Mouse (Mus musculus): ENCODE measurements around the gene Trpm7.

Trpm7 gene

DNA sequence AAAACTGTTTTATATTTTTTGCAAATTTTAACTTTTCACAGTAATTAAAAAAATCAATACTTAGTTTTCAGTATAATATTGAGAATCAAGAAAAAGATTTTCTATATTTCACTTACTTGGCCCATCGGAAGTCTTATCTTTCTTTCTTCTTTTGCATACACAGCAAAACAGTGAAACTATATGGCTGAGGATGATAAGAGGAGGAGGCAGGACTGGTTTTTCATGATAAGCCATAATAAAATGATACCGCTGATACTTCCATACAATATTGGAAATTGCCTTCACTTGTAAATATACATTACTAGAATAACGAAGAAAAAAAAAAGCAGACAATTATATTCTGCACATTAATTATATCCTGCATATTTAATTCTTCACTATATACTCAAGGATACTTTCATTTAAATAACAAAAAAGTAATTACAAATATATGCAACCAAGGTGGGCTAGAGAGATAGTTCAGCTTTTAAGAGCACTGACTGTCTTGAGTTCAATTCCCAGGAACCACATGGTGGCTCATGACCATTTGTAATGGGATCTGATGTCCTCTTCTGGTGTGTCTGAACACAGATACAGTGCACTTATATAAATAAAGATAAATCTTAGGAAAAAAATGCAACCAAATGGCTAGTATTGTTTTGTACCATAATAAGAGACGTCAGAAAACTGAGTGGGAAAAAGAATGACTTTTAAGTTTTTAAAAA, 59.2 kb downstream of the Trpm7 start:
- DNase-seq (ENCODE audit: low read depth), result no peak

DNA sequence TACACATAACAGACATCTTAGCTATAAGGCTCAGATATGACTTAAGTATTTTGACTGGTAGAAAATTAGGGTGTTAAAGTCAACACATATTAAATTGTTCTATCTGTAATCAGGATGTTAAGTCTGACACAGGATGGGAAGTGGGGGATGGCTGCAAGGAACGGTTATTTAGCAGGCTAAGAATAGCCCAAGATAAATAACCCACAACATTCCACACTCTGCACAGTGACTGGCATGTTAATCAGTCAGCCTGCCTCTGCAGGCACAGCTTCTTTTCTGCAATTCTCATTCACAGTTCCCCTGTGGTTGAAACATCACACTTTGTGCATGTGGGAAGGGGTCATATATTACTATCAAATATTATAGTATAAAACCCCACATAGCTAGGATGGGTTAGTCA, 60.2 kb downstream of the Trpm7 start:
- no peak for DNase-seq (ENCODE audit: low read depth)

DNA sequence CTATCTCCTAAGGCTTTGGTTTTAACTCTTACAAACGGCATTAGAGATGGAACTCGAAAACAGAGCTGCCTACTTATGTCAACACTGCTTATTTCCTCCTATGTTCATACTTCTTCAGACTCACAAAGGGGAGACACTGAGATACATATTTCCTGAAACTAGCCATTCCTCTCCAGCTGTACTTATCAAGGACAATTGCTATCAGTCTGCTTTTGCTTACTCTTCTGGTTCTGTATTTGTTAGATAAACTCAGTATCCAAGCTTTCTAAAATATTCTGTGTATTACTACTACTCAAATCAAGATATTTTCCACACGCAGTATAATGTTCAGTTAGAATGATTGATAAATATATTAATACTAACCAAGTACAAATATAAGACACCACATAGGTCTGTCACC, 74.0 kb downstream of the Trpm7 start:
- DNase-seq (ENCODE audit: low read depth), result no peak

DNA sequence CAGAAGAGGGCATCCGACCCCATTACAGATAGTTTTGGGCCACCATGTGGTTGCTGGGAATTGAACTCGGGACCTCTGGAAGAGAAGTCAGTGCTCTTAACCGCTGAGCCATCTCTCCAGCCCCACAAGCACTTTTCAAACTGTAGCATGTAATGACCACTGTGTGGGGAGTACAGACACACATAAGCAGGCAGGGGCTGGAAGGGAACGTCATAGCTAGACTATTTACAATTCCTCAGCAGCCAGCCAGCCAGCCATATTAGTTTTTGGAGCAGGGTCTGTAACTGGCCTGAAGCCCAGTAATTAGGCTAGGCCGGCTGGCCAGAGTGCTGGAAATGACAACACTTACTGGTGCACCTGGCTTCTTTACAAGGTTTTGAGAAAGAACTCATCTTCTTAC, 77.6 kb downstream of the Trpm7 start:
- no peak for DNase-seq (ENCODE audit: low read depth)

DNA sequence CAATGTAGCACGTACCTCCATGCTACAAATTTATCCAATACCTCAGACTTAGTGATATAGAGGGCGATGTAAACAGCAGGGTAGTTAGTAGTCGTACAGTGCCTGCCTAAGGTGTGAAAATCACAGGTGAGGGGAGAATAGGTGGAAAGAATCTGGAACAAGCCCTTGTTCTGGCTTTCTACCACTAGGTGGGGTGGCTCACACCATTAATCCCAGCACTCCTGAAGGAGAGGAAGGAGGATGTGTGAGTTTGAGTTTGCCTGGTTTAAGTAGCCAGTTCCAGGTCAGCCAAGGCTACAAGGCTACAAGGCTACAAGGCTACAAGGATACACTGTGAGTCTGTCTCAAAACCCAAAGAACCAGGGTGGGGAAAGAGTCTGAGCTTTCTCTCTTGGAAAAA, 80.3 kb downstream of the Trpm7 start:
- DNase-seq (ENCODE audit: low read depth), result no peak

DNA sequence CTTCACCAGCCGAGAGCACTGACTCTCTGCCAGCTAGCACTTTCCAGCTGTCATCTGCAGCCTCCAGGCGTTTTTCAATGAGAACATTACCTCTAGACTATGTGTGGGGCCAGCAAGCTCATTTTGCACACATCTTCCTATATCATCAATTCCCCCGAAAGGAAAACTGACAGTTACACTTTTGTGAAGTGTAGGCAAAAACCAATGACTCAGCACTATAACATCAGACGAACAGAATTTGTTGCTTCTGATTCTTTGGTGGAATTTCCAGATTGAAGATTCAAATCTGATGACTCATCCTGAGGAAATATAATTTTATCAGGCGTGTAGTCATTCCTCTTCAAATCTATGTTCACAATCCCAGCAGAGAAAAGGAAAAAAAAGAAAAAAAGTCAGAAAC, 83.4 kb downstream of the Trpm7 start:
- no peak for DNase-seq (ENCODE audit: low read depth)

DNA sequence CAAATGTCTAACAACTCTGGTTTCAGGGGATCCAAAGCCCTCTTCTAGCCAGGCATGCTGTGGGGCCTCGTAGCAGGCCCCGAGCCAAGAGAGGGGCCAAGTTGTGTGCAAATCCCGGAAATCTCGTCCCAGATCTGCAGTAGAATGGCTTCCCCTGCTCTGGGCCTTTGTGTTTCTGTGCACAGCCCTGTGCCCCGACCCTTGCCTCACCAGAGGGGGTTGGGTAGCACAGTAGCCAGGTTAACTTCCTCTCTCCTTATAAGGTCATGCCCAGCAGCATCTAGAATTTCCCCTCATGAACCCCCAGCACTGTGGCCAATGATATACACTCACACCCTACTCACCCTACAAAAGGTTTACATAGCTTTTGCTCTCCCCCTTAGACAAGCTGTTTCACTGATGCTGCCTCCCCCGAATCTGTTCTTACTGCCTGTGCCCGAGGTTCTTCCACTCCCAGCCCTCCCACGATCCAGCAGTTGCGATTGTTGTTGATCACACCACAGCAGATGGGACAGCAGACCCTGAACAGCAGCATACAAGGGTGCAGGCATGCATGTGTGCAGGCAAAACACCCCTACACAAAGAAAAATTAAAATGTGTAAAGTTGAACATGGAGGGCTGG, 88.2 kb downstream of the Trpm7 start:
- no peak for DNase-seq (ENCODE audit: low read depth)

DNA sequence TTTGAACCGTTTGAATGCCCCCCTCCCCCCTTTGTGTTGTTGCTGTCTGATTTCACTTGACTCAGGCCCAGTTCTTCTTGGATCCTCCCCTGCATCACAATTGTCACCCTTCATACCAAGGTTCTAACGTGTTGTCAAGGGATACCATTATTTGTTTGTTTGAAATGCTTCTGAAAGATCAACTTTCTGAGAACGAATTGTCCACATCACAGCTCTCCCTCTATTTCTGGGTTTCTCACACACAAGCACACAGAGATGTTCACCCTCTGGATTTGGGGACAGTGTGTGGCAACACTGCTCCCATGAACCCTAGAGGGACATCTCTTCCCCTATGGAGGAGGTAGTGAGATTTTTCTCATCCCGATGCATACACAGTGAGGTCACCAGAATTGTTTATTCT, 92.7 kb downstream of the Trpm7 start, which contains the start of gene Usp50:
Gene Usp50, minus strand, starts transcription at position 101 of the 400 bp plus-strand sequence.
- DNase-seq (ENCODE audit: low read depth), result no peak

DNA sequence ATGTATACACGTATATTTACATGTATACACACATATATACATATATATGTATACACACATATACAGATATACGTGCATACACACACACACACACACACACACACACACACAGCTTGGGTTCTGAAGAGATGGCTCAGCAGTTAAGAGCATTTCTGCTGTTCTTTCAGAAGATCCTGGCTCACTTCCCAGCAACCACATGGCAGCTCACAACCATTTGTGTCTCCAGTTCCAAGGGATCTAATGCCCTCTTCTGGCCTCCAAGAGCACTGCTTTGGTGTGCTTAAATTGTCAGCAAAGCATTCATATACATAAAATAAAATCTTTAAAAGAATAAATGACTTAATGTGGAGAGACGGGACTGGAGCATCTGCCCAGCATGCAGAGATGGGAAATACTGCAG, 93.6 kb downstream of the Trpm7 start:
- peak; percentile 11 for DNase-seq (ENCODE audit: low read depth)

DNA sequence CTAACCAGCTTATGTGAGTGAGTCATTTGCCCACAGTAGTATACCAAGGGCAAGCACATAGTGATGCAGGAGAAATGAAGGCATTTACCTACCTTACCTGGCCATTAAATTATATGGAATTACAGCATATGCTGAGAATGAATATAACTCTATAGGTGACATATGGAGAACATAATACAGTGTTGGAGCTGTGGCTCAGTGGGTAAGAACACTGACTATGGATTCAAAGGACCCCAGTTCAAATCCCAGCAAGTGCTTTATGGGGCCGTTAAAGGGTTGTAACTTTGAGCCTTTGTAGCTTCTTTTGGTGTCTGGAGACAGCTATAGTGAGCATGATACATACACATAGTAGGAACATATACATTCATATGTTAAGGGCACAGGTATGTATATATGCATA, 94.6 kb downstream of the Trpm7 start:
- no peak for DNase-seq (ENCODE audit: low read depth)

DNA sequence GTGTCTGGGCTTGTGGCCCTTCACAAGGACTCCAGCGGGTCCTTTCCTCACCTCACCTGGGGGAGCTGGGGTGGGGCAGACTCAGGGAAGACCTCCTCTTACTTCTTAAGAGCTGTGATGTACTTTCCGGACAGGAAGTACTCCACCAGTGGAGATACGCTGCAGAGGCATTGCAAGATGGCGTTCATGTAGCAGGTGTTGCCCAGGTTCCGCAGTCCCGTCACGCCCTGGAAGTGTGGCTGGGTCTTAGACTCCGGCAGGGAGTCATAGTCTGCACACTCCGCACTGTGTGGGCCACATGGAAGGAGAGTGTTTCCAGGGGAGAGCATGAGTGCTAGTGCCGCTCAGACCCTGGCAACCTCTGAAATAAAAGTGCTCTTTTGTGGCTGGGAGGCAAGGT, 95.7 kb downstream of the Trpm7 start:
- DNase-seq (ENCODE audit: low read depth), result no peak

DNA sequence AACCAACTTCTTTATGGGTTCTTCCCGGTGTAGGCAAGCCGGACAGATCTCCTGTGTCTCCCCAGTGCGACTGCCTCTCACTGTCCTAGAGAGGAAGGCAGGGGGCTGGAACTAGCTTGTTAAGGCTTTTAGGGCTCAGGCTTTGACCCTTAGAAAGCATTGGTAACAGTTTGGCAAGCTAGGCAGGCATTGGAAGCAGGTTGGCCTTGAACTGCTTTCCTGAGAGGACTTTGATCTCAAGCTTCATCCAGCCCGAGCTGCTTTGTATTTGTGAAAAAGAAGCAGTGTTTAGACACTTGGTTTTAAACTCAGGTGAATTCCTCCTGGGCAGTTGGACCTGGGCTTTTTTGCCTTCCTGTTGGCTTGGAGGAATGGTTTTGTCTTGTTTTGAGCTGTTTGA, 97.2 kb downstream of the Trpm7 start:
- no peak for DNase-seq (ENCODE audit: low read depth)

DNA sequence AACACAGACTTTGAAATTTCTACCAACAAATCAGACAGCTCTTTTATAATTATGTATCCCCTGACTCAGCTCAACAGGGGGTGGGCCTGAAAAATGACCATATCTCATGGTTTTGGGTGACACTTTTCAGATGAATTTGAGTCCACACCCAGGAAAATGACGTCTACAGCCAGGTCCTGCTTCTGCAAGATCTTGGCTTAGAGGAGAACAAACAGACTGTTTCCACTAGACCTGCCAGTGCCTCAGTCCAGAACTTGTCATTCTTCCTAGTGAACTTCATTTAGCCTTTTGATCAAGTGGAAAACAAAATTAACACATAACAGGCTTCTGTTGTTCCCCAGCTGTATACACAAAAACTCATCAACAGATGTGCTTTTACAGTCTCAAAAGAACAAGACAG, 99.6 kb downstream of the Trpm7 start:
- no peak for DNase-seq (ENCODE audit: low read depth)

DNA sequence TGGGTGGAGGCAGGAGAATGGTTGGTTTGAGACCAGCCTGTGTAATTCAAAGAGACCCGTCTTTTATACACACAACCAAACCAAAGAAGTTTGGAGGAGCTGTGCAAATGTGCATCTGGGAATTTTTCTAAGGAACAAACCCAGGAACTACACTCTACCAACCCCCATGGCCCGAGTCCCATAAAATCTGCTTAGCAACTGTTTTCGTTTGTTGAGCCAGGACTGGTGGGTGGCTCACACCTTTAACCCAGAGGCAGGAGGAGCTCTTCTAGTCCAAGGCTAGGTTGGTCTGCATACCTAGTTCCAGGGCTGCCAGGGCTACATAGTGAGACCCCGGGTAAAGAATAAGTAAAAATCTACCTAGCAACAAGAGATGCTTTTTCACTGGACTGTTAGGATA, 100.1 kb downstream of the Trpm7 start:
- DNase-seq (ENCODE audit: low read depth), result no peak

DNA sequence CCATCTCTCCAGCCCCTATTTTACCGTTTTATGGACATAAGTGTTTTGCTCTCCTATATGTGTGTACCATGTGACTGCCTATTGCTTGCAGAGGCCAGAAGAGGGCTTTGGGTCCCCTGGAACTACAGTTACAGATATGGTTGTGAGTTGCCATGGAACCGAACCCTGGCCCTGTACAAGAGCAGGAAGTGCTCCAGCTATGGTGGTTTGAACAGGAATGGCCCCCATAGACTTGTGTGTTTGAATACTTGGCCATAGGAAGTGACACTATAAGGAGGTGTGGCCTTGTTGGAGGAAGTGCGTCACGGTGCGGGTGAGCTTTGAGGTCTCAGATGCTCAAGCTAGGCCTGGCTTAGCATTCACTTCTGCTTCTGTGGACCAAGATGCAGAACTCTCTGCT, 103.8 kb downstream of the Trpm7 start:
- DNase-seq (ENCODE audit: low read depth), result no peak

DNA sequence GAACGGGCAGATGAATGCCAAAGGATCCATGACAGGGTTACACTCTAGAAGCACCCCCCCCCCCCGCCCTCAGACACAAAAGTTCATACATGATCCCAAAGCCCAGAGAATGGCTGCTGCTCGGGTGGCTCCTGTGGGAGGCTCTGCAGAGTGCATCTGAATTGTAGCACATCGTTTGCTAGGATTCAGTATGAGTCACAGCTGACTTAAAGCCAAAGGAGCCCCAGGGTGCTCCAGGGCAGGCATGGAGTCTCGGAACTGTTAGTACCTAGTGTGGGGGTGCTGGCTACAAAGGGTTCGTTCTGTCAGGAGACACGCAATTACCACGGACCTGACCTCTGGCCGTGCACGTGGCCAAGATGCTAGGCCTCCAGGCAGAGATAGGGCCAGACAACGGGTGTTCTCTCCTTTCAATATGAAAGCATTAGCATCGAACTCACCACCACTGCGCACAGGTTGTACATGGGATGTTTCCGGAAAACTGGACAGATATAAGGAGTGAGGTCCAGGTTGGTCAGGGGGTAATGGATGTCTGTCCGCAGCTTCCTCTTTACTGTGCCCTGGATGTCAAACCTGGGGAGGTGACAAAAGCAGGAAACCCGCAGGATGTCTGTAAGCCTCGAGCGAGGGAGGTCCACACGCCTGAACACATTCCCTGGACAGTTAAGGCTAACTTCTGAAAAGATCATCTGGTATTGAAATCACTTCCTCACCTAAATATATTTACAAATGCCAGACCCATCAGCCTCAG, 106.4 kb downstream of the Trpm7 start:
- no peak for DNase-seq (ENCODE audit: low read depth)

DNA sequence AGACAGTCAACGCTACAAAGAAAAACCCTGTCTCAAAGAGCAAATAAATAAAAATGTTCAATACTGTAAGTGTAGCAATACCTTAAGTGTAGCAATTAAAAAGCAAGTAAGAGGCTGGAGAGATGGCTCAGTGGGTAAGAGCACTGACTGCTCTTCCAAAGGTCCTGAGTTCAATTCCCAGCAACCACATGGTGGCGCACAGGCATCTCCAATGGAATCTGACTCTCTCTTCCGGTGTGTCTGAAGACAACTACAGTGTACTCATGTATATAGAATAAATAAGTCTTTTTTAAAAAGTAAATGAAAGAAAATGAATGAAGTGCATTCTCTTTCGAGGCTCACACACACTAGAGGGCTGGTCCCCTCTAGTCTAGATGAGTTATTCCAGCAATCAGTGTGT, 107.8 kb downstream of the Trpm7 start:
- no peak for DNase-seq (ENCODE audit: low read depth)

DNA sequence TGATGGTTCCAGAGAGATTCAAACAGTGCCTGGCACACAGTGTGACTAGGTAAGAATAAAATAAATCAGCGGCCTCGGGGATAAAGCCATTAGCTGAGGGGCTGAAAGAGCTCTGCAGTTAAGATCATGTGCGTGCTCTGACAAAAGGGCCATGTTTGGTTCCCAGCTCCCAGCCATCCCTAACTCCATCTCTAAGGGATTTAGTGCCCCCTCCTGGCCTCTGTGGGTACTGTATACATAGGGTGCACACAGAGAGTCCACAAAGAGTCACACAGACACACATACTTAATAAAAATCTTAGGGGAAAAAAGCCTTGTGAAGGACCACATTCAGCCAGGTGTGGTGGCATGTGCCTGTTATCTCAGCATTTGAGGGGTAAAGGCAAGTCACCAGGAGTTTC, 108.4 kb downstream of the Trpm7 start:
- DNase-seq (ENCODE audit: low read depth), result peak; percentile 13

DNA sequence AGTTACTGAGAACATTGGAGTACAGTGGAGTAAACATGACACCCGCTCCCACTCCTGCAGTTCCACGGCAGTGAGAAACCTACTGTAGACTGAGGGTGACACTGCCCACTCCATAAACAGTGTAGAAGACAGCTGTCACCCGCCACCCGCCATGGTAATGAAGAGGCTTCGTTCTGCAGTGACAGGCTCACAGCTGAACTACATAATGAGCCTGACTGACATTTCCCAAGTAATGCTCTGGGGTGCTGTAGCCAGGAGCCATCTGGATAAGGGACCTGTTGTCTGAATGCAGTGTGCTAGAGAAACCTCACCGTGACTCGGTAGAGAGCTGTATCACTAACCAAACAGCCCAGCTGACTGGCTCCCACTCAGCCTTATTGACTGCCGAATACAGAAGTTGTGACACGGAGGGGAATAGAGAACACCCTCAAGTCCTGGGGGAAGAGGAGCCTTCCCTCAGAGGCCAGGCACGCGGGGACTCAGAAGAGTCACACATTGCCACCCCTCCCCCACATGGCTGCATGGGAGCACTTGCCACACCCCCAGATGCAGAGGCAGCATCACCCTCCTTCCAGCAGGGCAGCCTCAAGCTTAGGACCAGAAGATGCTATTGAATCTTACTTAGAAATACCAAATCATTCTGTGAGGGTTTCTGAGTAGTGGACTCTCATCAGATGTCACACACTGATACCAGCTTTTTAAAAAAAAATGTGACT, 110.0 kb downstream of the Trpm7 start:
- DNase-seq (ENCODE audit: low read depth), result no peak

DNA sequence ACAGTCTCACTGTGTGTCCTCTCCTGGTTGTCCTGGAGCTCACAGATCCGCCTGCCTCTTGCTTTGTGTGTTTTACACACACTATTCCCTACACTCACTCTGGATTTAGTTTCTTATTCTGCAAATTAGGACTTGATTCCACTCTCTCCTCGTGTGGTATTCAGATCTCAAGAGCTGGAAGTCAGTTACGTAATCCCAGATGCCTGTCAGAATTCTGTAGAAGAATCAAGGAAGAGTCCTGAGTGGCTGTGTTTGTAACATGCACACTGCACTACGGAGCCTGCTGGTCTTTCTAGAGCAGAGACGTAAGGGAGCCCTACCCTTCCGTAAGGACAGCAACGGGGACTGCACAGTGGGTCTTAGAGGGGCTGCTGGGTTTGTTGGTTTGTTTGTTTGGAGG, 116.7 kb downstream of the Trpm7 start:
- DNase-seq (ENCODE audit: low read depth), result no peak

DNA sequence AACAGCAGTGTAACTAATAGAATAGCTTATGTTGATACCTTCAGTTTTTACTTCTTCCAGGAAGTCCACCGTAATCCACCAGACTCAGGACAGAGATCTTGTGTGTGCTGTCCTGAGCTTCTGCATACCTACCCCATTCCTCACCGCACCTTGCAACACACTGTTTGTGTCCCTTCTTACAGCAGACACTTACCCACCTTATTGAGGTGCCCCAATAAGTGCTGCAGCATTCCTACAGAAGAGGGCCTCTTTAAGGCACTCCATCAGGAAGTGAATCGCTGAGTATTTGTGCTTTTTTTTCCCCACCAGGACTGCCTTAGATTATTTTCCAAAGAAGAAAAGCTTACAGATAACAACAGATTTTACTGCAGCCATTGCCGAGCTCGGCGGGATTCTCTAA, 120.4 kb downstream of the Trpm7 start:
- DNase-seq (ENCODE audit: low read depth), result no peak

DNA sequence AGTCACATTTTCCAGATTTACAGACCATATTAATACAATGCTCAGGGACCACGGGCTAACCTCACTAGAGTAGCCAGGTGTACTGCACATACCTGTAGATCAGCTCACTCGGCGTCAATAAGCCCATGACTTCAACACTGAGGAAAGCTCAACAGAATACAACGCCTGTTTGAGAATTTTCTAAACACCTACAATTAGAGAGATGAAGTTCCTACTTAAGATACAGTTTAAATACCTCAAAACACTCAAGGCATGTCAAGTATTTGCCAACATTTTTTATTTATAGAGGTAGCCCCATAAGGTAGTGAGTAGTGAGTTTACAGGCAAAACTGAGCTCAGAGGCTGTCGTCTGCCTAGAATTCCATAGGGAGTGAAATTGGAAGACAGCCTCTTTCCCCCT, 132.6 kb downstream of the Trpm7 start:
- no peak for DNase-seq (ENCODE audit: low read depth)
